Mouse (Mus musculus) spleen, postnatal 14 days (tissue): Measurements from ENCODE around the gene Trp53.

Experiments
- DNase-seq, 2 experiments: peaks; one replicate each; pipeline ENCODE4 v3.0.0; 2021 to 2022; ENCODE audit warnings: low spot score in 2 of 2

Gene Trp53

DNA sequence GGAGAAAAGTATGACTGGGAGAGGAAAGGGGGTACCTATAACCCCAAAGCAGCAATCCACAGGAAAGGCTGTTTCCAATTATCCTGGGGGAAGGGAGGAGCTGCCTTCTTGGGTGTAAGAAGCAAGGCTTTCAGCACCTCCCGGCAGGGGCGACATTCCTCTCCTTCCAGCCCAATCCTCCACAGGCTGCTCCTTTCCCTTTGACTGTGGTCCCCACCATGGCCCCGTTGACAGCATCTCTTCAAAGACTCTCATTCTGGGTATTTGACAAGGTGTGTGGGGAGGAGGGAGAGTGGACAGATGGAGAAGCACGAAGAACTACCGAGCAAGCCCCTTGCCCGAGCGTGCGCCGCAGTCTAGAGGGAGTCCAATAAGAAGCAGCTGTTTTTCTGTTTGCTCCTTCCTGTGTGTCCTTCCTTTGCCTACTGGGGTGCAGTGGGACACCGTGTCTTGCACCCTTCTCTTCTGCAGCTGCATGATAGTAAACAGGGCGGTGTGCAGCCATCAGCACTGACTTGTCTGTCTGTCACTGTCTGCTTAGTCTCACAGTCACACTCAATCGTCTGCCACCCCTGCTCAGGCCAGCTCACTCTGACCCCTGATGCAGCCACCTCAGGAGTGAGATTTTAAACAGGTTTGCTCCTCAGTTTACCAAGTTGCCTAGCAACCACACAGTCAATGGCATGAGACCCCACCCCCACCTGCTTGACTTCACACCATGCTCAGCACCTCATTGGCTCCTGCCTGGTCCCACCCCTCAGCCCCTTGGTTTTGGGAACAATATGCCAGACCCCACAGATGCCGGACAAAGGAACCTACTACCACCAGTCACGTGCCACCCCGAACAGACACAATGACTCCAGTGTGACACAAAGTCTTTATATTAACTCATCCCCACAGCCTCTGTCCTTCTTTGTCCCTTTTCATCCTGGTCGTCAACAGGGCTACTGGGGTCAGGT lies 19.0 kb upstream of the Trp53 start:
- DNase-seq = no peak

DNA sequence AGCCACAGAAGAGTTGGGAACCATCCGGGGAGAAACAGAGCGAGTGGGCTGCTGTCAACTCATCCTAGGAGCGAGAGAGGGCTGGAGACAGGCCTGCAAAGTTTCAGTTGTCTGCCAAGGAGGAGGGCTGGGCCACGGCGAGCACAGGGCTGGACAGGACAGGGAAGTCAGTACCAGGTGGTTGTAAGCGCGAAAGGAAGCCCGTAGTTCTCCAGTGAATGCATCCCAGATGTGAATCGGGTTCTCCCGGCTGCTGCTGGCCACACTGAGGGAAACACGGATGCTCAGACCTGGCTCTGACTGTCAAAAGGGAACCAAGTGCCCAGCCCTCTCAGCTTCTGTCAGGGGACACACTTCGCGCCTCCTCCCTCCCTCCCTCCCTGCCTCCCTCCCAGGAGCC lies 16.8 kb upstream of the Trp53 start:
- DNase-seq = no peak

DNA sequence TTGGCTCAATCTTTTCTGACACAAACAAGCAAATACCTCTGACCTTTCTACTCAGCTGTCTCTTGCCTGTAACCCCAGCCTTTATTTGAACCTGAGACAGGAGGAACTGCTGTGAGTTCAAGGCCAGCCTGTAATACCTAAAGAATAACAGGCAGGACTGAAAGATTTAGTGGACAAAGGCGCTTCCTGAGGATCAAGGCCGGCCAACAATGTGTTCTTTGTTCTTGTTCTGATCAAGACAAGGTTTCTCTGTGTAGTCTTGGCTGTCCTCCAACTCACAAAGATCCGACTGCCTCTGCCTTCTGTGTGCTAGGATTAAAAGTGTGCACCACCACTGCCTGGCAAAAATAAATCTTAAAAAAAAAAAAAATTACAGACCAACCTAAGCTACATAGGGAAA lies 15.8 kb upstream of the Trp53 start:
- DNase-seq = no peak

DNA sequence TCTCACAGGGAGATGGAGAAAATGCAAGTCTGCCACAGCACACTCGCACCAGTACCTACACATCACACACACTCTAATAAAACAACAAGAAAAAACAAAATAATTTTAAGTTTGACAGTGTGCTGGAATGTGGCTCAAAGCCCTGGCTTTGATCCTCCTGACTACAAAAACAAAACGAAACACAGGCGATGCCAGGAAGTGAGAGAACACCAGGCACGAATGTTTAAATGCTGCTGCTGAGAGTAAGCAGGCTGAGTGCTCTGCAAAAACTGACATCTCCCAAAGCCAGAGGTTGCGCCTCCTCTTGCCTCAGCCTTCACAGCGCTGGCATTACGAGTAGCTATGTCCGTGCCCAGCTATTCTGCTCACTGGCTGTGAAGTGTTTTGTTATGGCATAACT lies 15.0 kb upstream of the Trp53 start:
- no peak for DNase-seq

DNA sequence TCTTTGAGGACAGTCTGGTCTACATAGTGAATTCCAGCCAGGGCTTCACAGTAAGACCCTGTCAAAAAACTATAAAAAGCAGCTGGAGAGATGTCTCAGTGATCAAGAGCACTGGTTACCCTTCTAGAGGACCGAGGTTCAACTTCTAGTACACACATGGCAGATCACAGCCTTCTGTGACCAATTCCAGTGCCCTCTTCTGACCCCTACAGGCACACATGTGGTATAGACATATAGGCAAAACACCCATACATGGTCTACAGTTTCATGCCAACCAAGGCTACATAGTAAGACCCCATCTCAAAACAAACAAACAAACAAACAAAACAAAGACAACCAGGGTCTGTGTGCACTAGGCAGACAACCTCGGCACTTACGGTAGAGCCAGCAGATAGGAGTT lies 4.9 kb upstream of the Trp53 start:
- no peak for DNase-seq

DNA sequence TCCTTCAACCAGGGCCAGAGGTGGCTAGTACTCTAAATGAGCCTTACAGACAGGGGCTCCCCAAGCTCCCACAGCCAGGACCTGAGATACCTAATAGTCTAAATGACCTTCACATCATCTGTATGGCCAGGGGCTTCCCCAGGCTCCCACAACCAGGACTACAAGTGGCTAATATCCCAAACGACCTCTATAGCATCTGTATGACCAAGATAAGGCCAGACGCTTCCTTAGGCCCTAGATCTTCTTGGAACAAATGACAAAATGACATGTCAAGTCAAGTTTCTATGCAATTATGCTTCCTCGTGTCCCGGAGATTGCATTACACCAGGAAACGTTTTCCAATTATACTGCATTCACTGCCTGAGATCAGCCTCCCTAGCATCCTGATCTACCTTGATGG lies 3.9 kb upstream of the Trp53 start:
- DNase-seq = no peak

DNA sequence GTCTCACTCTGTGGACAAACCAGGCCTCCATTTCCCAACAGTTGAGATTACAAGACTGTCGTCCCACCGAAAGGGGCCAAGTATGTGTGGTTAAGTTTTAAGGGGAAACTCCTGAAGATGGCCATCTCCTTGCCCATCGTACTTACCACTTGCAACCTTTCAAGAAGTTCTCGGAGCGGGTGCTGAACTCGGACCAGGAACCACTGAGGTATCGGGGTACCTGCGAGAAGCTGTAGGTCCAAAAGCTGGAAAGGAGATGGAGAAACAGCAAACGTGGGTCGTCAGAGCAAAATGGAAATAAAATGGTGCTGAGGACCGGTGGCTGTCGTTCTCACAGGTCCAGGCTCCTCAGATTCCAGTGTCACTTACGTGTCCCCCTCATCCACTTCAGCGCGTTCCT lies 1.9 kb upstream of the Trp53 start:
- DNase-seq = no peak

DNA sequence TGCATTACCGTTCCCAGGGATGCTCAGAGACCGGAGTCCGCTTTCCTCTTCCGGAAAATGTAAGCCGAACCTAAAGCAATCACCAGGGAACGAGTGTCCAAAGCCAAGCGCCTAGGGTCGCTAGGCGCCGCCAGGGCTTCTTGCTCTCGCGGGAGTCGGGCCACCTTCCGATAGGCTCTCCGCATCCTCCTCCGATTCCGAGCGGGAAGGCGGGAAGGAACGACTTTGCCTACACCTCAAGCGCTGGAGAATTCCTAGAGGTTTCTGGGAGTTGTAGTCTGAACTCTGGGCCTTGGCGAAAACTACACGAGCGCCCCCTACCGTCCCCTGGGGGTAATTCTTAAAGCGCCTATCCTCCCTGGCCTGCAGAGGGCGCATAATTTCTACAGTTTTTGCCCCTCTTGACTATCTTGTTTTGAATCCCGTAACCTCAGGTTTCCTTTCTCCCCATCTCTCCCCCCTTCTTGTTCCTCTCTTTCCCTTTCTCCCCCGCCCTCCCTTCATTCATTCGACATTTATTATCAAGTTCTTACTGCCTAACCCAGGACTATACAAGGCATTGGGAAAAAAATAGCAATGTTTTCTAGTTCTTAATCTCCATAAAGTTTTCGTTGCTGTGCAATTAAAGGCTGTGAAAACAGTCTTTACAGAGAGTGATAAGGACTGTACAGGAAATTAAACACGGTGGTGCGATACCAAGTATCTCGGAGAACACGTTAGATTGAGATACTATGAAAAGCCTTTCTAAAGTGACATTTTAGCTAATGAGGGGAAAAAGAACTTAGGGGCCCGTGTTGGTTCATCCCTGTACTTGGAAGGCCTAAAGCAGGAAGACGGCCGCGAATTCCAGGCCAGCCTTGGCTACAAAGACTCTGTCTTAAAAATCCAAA lies 786 bp upstream of the Trp53 start:
- DNase-seq = peak; percentile 90 to 96

DNA sequence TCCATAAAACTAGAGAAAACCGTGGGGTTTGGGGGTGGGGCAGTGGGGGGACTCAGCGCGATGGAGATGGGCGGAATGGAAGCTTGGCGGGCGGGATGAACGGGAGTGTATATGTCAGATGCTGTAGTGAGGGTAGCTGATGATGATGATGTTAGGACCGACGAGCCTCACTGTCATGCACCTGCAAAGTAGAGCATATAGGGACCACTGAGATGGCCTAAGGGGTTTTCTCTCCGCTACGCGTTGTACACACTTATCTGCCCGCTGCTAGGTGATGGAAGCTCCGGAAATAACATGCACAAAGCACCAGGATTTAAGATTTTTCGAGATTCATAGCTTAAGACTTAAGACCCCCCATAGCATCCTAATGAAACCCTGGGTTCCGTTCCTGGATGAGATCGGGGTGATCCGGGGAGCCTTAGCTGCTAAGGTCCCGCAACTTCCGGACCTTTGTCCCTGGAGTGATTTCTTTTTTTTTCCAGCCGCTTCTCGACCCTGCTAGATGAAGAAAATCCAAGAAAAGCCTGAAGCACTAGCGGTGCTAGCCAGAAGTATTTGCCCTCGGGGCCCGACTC lies 500 bp downstream of the Trp53 start:
- DNase-seq = no peak

DNA sequence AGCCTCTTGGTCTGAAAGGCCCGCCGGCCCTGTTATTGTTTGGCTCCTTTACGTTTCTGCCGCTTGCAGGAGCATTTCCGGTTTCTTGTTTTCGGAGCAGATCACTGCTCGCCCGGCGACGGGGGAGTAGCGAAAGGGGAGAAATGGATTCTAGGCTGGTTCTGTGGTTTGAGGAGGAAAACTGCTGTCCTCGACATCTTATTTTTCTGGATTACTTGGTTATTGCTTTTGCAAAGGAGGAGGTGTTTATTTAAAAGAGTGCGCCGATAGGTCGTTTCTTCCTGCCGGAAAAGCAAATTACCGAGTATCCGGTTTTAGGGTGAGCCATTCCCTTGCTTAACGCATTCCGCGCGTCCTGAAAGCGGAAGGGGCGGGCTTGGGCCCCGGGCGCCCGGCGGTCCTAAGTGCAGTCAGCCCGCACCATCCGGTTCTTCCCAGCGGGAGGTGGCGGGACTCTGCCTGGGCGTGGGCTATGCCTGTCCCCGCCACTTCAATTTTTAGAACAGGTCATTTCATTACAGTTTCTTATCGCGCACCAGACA lies 1.1 kb downstream of the Trp53 start:
- DNase-seq = peak; percentile 78 to 82

DNA sequence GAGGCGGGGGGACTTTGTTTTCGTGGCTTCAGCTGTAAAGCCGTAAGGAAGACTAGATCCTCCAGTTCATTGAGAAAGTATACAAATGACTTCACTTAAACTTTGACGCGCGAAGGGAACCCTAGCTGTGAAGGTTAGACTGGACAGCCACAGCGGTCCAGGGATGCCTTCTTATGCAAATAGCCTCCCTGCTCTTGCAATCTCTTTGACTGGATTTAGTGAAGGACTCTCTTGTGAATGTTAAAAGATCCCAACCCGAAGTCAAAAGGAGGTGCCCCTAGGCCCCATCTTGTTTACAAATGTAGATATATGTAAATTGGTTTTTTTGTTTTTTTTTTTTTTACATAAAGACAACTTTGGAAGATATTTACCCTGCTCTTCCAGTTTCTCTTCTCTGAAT lies 1.7 kb downstream of the Trp53 start:
- no peak for DNase-seq

DNA sequence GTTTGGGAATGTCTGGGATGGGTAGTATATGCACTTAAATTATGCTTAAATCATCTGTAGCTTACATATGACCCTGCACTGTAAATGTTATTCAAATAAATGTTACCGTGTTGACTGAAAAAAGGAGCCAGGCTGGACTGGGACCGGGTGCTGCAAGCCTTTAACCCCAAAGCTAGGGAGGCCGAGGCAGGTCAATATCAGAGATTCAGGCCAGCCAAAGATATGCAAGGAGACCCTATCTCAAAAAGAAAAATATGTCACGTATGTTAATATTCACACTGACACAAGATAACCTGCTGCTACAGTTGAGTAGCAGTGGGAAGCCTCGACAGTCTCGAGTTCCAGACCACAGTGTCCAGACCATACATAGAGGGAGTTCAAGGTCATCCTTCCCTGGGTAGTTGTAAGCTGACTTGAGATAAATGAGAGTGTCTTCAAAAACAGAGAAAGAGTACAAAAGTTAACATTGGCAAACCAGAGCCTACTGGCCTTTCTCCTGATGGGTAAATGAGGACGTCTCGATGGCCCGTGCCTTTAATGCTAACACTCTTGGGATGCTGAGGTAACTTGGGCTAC lies 2.2 kb downstream of the Trp53 start:
- DNase-seq = no peak

DNA sequence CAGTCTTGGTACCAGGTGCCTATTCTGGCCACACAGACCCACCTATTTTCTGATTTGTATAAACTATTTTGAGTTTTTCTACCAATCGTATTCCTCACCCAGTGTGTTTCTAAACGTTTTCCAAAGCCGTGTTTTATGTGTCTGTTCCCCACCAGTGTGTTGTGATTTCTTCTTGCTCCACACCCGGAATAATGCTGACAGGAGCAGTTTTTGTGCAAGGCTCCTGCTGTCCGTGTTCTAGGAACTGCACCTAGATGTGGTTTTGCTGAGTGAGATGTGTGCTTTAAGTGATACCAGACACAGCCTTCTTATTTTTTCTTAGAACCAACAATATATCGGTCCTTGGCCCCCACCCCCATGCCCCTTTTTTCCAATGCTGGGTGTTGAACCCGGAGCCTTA lies 3.8 kb downstream of the Trp53 start:
- DNase-seq = no peak

DNA sequence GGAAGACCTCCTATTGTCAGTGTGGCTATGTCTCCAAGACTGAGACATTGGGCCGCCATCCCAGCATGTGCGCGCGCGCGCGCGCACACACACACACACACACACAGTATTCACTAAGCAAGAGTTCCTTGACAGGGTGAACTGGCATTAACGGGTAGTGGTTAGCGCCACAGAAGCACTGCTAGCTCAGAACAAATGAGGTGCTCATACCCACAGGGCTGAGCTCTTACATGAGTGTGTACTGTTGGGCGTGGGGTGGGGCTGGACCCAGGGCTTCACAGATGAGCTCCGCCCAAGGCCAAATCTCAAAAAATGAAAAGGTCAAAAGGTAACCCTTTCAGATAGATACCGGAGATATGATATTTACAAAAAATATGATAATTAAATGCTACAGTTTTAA lies 4.8 kb downstream of the Trp53 start:
- no peak for DNase-seq

DNA sequence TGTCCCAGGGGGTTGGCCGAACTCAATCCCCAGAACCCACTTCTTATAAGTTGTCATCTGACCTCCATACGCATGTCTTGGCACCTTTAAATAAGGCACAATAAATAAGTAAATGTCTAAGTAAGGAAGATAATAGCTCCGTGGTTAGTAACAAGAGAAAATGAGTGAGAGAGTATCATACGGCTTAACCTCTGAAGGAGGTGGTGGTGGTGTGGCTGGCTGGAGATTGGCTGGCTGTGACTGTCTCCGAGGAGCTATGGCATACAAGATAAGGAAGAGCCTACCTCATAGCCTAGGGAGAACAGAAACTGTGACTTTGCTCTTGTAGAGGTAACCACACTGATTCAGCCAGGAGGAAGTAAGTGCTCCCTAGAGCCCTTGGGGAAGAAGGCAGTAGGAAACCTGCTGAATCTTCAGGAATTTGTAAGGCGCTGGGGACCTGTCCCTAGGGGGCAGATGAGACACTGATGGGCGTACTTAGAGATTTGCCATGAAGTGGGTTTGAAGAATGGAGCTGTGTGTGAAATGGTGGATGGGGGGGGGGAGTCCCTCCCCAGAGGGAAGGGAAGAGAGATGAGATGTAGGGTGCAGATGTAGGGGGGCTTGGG lies 5.7 kb downstream of the Trp53 start:
- peak in 1 of 2 experiments; percentile 42 for DNase-seq

DNA sequence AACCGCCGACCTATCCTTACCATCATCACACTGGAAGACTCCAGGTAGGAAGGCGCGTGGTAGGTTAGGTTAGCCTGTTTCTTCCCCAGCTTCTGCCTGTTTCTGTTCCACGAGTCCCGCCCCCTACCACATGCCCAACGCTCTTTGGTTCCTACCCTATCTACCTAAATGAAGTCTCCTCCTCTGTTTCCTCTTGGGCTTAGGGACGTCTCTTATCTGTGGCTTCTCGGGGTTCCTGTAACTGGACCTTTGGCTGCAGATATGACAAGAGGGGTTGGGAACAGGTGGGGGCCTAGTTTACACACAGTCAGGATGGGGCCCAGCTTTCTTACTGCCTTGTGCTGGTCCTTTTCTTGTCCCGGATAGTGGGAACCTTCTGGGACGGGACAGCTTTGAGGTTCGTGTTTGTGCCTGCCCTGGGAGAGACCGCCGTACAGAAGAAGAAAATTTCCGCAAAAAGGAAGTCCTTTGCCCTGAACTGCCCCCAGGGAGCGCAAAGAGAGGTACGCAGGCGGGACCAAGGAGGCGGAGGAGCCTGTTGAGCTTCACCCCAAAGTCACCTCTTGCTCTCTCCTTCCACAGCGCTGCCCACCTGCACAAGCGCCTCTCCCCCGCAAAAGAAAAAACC lies 9.2 kb downstream of the Trp53 start:
- DNase-seq = no peak

DNA sequence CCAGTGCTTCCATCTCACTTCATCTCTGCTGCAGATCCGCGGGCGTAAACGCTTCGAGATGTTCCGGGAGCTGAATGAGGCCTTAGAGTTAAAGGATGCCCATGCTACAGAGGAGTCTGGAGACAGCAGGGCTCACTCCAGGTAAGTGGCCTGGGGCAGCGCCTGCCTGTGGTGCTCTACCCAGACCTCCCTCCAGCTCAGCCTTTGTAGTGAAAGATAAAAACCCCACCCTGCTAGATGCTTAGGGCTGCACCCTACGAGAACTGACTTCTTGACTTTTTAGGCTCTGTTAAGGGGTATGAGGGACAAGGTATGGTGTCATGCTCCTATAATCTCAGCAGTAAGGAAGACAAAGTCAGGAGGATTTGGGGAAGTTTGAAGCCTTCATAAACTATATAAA lies 10.5 kb downstream of the Trp53 start:
- DNase-seq = no peak

DNA sequence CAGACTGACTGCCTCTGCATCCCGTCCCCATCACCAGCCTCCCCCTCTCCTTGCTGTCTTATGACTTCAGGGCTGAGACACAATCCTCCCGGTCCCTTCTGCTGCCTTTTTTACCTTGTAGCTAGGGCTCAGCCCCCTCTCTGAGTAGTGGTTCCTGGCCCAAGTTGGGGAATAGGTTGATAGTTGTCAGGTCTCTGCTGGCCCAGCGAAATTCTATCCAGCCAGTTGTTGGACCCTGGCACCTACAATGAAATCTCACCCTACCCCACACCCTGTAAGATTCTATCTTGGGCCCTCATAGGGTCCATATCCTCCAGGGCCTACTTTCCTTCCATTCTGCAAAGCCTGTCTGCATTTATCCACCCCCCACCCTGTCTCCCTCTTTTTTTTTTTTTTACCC lies 11.3 kb downstream of the Trp53 start:
- DNase-seq = no peak

DNA sequence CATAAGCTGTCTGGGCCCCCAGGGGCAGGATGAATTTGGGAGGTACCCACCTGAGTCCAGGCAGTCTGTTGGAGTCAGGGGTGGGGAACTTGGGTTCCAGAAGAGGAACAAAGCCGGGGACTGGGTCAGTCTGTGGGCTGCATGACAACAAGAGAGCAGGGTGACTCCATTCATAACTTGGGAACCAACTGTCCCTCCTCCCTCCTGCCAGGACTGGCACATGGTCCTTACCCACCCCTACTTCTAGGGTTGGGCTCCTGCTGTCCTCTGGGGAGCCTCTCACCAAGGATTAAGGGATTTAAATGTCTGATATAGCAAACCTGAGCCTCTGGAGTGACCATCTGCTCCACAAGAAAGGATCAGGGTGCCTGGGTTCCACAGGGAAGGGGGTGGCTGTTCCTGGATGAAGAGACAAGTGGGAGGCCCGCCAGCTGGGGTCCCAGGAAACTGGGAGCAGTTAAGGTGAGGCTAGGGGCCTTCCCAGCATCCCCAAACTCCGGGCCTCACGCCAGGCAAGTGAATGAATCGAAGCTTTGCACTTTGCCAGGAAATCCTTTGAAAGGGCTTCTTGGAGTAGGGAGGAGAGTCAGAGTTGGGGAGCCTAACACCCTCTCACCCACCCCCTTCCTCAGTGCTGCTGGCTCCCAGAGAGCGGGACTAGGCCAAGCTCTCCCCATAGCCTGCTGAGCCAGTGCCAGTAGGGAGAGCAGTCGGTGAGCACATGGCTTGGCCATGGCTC lies 11.9 kb downstream of the Trp53 start:
- no peak for DNase-seq

DNA sequence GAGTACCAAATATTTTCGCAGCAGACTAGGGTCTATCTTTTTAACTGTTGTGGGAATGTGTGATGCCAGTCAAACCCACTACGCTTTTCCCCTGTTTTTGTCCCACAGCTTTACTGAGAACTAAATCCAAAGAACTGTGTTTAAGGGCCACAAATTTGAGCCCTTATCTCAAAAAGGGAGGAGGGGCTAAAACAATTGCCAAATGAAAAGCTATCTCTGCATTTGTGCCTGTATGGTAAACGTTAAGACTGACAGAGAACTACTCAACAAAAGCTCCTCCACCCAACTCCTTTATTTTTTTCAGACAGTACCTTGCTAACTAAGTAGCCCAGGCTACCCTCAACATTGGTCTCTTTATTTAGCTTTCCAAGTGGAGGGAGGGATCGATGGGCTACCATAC lies 12.6 kb downstream of the Trp53 start:
- DNase-seq = no peak
